Mouse (Mus musculus) liver, postnatal 0 days (tissue): ENCODE results near the gene Vsx2. TPM values are rescaled to one million over a fixed set of nuclear protein-coding genes. Genes with fewer than 3 reads are reported as not detected.

Source experiments
- ATAC-seq: fragments of 200-750 bp; cut with Nextera tagmentation; 2 replicates; pipeline ENCODE4 v1.8.0; 2017; ENCODE audit warnings: mild to moderate bottlenecking, moderate library complexity
- DNase-seq: peaks from one replicate; pipeline ENCODE4 v3.0.0-alpha.2; 2016
- H3K27ac ChIP-seq: fragments of 300-500 bp; sonication (generic); 2 replicates; pipeline ENCODE4 v1.5.1; 2014; ENCODE audit warnings: antibody characterized with exemption, moderate library complexity, mild to moderate bottlenecking, low read depth
- H3K27me3 ChIP-seq: fragments of 300-500 bp; sonication (generic); 2 replicates; pipeline ENCODE4 v1.6.1; 2014; ENCODE audit warnings: low read length, control low read depth, mixed read lengths; ENCODE audit not compliant: insufficient read depth
- H3K36me3 ChIP-seq: fragments of 300-500 bp; sonication (generic); replicated peaks from 2 replicates; pipeline ENCODE4 v1.6.1; 2014; ENCODE audit warnings: mild to moderate bottlenecking, control low read depth, low read length, moderate library complexity, mixed read lengths; ENCODE audit not compliant: insufficient read depth
- H3K4me1 ChIP-seq: fragments of 300-500 bp; sonication (generic); 2 replicates; pipeline ENCODE4 v1.6.1; 2014; ENCODE audit warnings: antibody characterized with exemption, mild to moderate bottlenecking, control low read depth; ENCODE audit not compliant: insufficient read depth
- H3K4me2 ChIP-seq: fragments of 300-500 bp; sonication (generic); 2 replicates; pipeline ENCODE4 v1.6.1; 2014; ENCODE audit warnings: low read depth, mild to moderate bottlenecking, low read length, moderate library complexity, mixed read lengths
- H3K4me3 ChIP-seq: fragments of 300-500 bp; sonication (generic); 2 replicates; pipeline ENCODE4 v1.5.1; 2014; ENCODE audit warnings: low read depth, low read length
- H3K9ac ChIP-seq: fragments of 300-500 bp; sonication (generic); replicated peaks from 2 replicates; pipeline ENCODE4 v1.6.1; 2014; ENCODE audit warnings: mild to moderate bottlenecking, moderate library complexity
- H3K9me3 ChIP-seq: fragments of 300-500 bp; sonication (generic); 2 replicates; pipeline ENCODE4 v1.6.1; 2016; ENCODE audit warnings: mild to moderate bottlenecking, control low read depth, low read length, mixed read lengths
- CTCF ChIP-seq: sonication (generic); IDR thresholded peaks from 2 replicates; pipeline ENCODE4 v1.5.1; 2016; ENCODE audit warnings: antibody characterized with exemption, low read depth
- EP300 ChIP-seq: IDR thresholded peaks from 2 replicates; pipeline ENCODE4 v1.6.1; 2016; ENCODE audit warnings: antibody characterized with exemption, low read depth, mild to moderate bottlenecking
- WGBS: fragments of 180-500 bp; shearing (Covaris S2); extraction: QIAGEN DNeasy Blood & Tissue Kit; methylation state at CpG from one replicate; pipeline ENCODE4 v1.1.7; 2014; ENCODE audit not compliant: insufficient replicate concordance; 5-methylcytosine and 5-hydroxymethylcytosine counted together
- polyA plus RNA-seq: library from polyadenylated mRNA; unstranded; fragments of >200 nt; fragmentation: Nextera tagmentation; extraction: Ambion mirVana; gene quantifications from 2 replicates; pipeline ENCODE4 v1.2.1, GENCODE M21; 2015

Vsx2 gene
- polyA plus RNA-seq, 1 experiment from 2014 or later: not detected

GRCm38 (mm10) chr12:84612518-84612917, 43.0 kb downstream of the Vsx2 start:
- no peak for DNase-seq
- Histone ChIP-seq H3K4me3 (no peak overlapping the region), H3K9ac (no peak overlapping the region), H3K9me3 (no peaks in the 10 kb centered on the region), H3K27me3 (no peaks in the 10 kb centered on the region), H3K4me2 (no peak overlapping the region), H3K27ac (no peak overlapping the region), H3K4me1 (peaks cover 5% of the 10 kb centered on the region; the same call in 1 of the 2 replicates), H3K36me3 (0 out of 2 replicates have a peak, but pooled peaks cover 2% of the 10 kb centered on the region)
- no peak for ATAC-seq
- WGBS: 70% methylated on average over 8 of the region's 8 CpGs
- TF ChIP-seq CTCF: no peak
- no peak for TF ChIP-seq EP300

- Histone ChIP-seq H3K27me3 (no peaks in the 10 kb centered on the region), H3K27ac (no peak overlapping the region), H3K4me1 (peaks cover 8% of the 10 kb centered on the region; the same call in 1 of the 2 replicates), H3K36me3 (no peaks in the 10 kb centered on the region), H3K9ac (no peak overlapping the region), H3K4me2 (no peak overlapping the region), H3K9me3 (no peaks in the 10 kb centered on the region), H3K4me3 (no peak overlapping the region)
- ATAC-seq (no peak), DNase-seq (no peak)
- 76% methylated on average over 11 of the region's 11 CpGs for WGBS
- no peak for TF ChIP-seq CTCF
- no peak for TF ChIP-seq EP300
These were observed 44.4 kb downstream of the Vsx2 start for GRCm38 (mm10) chr12:84614001-84614400.

- no peaks in the 10 kb centered on the region for H3K27me3 ChIP-seq
- no peaks in the 10 kb centered on the region for H3K36me3 ChIP-seq
- TF ChIP-seq CTCF (no peak), EP300 (no peak)
- H3K4me1 ChIP-seq: peaks cover 8% of the 10 kb centered on the region; the same call in 1 of the 2 replicates
- ATAC-seq: no peak
- 71% methylated on average over 7 of the region's 7 CpGs for WGBS
- no peak overlapping the region for H3K27ac ChIP-seq
- no peak overlapping the region for H3K4me3 ChIP-seq
- no peak for DNase-seq
- no peak overlapping the region for H3K4me2 ChIP-seq
- H3K9ac ChIP-seq: no peak overlapping the region
- H3K9me3 ChIP-seq: no peaks in the 10 kb centered on the region
These were observed 45.0 kb downstream of the Vsx2 start for GRCm38 (mm10) chr12:84614524-84614923.

- peaks cover 8% of the 10 kb centered on the region; the same call in 1 of the 2 replicates for H3K4me1 ChIP-seq
- no peaks in the 10 kb centered on the region for H3K36me3 ChIP-seq
- ATAC-seq (peak; percentile 100), DNase-seq (peak; percentile 95)
- TF ChIP-seq CTCF (peak; percentile 64), EP300 (peak; percentile 58; the same call in 1 of the 2 replicates)
- H3K27me3 ChIP-seq: no peaks in the 10 kb centered on the region
- H3K9ac ChIP-seq: peak within 1 kb of the TSS; percentile 87
- peak within 1 kb of the TSS; percentile 94 for H3K4me2 ChIP-seq
- WGBS: 0% methylated on average over 34 of the region's 34 CpGs
- H3K9me3 ChIP-seq: no peaks in the 10 kb centered on the region
- H3K27ac ChIP-seq: peak within 1 kb of the TSS; percentile 51; the same call in 1 of the 2 replicates
- H3K4me3 ChIP-seq: peak within 1 kb of the TSS; percentile 83
These were observed 47.5 kb downstream of the Vsx2 start, which contains the start of gene Abcd4 for GRCm38 (mm10) chr12:84616977-84617630. Gene Abcd4 (minus strand): TSS chr12:84617413.

GRCm38 (mm10) chr12:84617663-84618062, 48.1 kb downstream of the Vsx2 start:
- TF ChIP-seq CTCF (peak; percentile 28; the same call in 1 of the 2 replicates), EP300 (no peak)
- WGBS: 9% methylated on average over 10 of the region's 10 CpGs
- Histone ChIP-seq H3K9me3 (no peaks in the 10 kb centered on the region), H3K27me3 (no peaks in the 10 kb centered on the region), H3K4me2 (peak overlapping the region; percentile 94), H3K9ac (peak overlapping the region; percentile 56), H3K4me3 (peak overlapping the region; percentile 83), H3K4me1 (peaks cover 8% of the 10 kb centered on the region; the same call in 1 of the 2 replicates), H3K36me3 (no peaks in the 10 kb centered on the region), H3K27ac (no peak overlapping the region)
- DNase-seq: peak; percentile 28
- peak; percentile 59 for ATAC-seq

DNA sequence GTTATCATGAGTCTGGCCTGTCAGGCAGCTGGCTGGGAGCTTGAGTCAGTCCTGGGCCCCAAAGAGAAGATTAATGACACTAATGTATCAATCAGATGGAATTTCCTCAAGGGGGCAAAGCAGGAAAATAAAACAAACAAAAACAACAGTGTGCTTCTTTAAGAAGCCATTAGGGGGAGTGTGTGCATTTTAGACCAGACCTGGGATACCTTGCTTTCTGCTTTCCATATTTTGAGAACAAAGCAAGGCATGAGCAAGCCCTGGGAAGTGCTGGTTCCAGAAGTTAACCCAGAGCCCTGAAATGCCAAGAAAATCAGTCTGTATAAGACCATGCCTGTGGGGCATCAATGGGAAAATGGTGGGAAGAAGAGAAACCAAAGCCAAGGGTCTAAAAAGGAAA, 51.4 kb downstream of the Vsx2 start:
- H3K4me1 ChIP-seq: peaks cover 8% of the 10 kb centered on the region; the same call in 1 of the 2 replicates
- H3K4me2 ChIP-seq: no peak overlapping the region
- H3K9me3 ChIP-seq: no peaks in the 10 kb centered on the region
- H3K27me3 ChIP-seq: peaks cover 16% of the 10 kb centered on the region
- DNase-seq (no peak), ATAC-seq (no peak)
- TF ChIP-seq EP300 (no peak), CTCF (peak; percentile 38)
- no peak overlapping the region for H3K4me3 ChIP-seq
- H3K36me3 ChIP-seq: no peaks in the 10 kb centered on the region
- no peak overlapping the region for H3K27ac ChIP-seq
- H3K9ac ChIP-seq: no peak overlapping the region
